Mouse (Mus musculus): ENCODE results near the gene Rrn3. TPM values are rescaled to one million over a fixed set of nuclear protein-coding genes. Genes with fewer than 3 reads are reported as not detected.

Rrn3 gene
- 10.1 and 10.7 TPM in 2 replicates for polyA plus RNA-seq (2012; rRNA removed)

GRCm38 (mm10) chr16:13780353-13781036 is at the start of gene Rrn3:
Gene Rrn3, plus strand, starts transcription at chr16:13780708.

GRCm38 (mm10) chr16:13818560-13819393 is 38.3 kb downstream of the Rrn3 start, which contains the start of gene Ntan1:
Gene Ntan1, plus strand, starts transcription at chr16:13818845.

Other genes starting within 250 kb of the Rrn3 start
- 23.0 and 25.4 TPM in 2 replicates for gene Parn, start 112.5 kb upstream of the Rrn3 start, polyA plus RNA-seq (2012; rRNA removed)
- gene Bfar, start 108.8 kb upstream of the Rrn3 start, polyA plus RNA-seq (2012; rRNA removed), result 15.2 and 23.7 TPM in 2 replicates
- gene 3110001I22Rik, start 108.8 kb upstream of the Rrn3 start, polyA plus RNA-seq (2012; rRNA removed), result 1.4 and 1.7 TPM in 2 replicates
- gene Pla2g10, start 49.7 kb upstream of the Rrn3 start, polyA plus RNA-seq (2012; rRNA removed), result 0.37 and 1.6 TPM in 2 replicates
- 74.3 and 74.7 TPM in 2 replicates for gene Ntan1, start 38.1 kb downstream of the Rrn3 start, polyA plus RNA-seq (2012; rRNA removed)
- 70.8 and 92.7 TPM in 2 replicates for gene Pdxdc1, start 122.4 kb downstream of the Rrn3 start, polyA plus RNA-seq (2012; rRNA removed)
- gene Mpv17l, start 122.5 kb downstream of the Rrn3 start, polyA plus RNA-seq (2012; rRNA removed), result 4.1 and 5.8 TPM in 2 replicates
- gene 2900011O08Rik, start 205.9 kb downstream of the Rrn3 start, polyA plus RNA-seq (2012; rRNA removed), result 0.33 and 0.47 TPM in 2 replicates
- gene Ifitm7, start 206.2 kb downstream of the Rrn3 start, polyA plus RNA-seq (2012; rRNA removed), result not detected in 2 replicates